Mouse (Mus musculus) A20 (cell line): ENCODE data around the gene Traf5.

Source experiments
- DNase-seq: peaks from one replicate; pipeline ENCODE4 v3.0.0-alpha.2; 2011; ENCODE audit warnings: low read depth, low spot score

Gene Traf5

DNA sequence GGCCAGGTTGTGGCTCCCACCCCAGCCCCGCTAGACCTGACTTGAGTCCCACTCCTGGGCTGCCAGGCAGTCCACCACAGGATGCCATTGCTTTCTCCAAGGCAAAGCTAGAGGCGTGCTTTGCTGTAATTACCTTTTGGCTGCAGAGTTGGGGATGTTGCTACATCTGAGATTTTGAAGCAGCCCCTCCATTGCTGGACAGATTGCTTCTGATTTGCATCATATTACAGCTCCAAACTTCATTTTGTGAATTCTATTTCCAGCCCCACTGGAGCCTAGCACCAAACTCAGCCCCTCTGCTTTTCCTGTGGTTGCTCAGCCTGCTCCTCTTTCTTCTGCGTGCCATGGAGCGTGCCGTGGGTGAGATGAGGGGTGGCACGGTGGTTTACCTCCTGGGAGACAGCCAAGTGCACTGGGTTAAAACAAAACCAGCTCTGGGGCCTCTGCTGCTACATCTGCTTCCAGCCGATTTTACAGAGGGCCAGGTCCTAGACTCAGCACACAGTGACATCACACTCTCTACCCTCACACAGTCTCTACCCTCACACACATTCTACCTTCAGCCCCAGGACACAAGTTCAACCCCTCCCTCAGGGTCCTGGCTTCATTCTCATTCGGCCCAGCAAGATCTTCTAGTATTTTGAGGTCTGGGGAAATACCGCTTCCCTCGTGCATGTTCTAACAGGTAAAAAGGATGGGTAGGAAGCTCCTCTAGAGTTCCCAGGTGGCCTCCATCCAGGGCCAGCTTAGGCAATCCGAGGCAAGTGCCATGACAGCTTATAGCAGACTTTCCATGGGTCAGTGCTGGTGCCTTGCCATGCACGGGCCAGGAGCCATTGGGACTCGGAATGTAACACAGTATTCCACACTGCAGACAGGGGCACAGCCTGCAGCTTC is 117.6 kb downstream of the Traf5 start:
- no peak for DNase-seq

- DNase-seq: no peak
Measured at GRCm38 (mm10) chr1:191969939-191970338, 122.4 kb downstream of the Traf5 start.

- peak; percentile 87 for DNase-seq
Measured at GRCm38 (mm10) chr1:191964773-191965481, 127.4 kb downstream of the Traf5 start.

DNA sequence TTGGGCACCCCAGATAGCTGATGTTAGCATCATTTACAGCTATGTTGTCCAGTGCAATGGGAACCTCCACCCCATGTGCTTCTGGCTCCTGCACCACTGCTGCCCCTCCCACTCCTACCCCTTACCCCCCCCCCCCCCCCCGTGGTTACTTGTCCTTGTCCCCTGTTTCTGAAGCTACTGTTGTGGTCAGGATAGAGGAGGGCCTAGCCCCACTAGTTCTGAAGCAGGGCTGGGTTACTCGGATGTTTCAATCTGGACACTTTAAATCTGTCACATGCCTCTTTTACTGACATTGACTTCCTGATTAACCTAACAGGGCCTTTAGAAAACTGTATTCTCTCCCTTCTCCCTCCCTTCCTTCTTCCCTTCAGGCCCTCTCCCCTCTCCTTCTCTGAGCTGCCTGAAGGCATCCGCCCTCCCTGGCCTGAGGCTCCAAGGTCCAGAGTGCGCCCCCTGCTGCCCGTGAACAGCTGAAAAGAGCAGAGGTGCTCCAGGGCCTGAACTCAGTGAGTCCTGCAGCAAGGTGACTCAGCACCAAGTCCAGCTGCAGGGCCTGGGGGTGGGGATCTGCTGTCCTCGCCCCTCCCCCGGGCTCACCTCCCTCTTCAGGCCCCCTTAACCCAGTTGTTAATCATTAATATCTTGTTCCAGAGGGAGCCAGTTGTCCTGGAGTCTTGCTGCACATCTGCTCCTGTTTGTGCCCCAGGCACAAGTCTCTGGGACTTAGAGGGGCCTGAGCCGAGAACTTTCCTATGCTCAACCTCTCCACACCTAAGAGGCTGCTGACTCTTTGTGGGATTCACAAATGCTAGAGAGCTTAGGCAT is 128.2 kb downstream of the Traf5 start:
- peak; percentile 81 for DNase-seq

DNA sequence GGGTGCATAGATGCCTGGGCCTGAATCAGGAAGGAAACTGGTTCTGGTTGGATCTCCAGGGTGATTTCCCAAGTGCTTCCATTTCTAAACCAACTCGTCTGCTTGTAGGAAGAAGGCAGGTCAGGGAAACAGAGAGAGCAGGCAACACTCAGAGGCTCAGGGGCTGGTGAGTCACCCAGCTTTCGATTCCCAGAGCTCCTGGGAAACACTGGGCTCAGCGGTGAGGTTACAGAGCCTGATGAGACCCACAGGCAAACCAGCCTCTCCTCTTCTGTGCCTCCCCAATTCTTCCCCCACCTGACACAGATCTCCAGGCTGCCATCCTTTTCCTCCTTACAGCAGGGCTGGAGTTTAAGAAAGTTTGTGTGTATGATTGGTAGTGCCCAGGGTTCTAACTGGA is 128.9 kb downstream of the Traf5 start:
- no peak for DNase-seq

GRCm38 (mm10) chr1:191960946-191961345 is 131.4 kb downstream of the Traf5 start:
- no peak for DNase-seq

DNA sequence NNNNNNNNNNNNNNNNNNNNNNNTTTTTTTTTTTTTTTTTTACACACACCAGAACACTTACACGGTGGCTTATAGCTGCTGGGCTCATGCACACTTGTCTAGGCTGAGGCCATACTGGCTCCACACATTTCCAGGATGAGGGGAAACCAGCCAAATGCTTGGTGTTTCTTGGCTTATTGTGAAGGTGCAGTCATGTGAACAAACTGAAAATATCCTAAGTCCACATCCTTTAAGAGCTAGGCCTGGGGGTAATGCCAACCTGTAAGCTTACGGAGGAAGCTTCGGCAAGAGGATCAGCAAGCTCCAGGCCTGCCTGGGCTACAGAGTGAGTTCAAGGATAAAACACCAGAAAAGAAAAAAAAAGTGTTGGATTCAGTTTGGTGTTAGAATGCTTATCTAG is 135.0 kb downstream of the Traf5 start:
- no peak for DNase-seq

DNA sequence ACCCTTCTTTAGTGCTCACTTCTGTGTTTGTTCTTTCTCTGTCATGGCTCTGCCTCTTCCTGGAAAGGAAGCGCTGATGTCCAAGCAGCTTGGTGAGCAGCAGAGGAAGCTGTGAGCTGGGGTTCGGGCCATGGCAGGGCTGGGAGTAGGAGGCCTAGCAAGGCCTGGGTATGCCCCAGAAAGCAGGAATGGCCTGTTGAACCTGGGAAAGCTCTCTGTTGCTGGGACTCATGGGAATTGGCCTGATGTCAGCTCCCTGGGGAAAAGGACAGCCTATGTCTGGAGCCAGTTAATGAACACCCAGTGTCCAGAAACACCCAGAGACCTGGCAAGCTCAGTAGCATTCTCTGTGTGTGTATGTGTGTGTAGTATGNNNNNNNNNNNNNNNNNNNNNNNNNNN is 135.5 kb downstream of the Traf5 start:
- no peak for DNase-seq

GRCm38 (mm10) chr1:191956261-191956660 is 136.1 kb downstream of the Traf5 start:
- no peak for DNase-seq

- no peak for DNase-seq
Measured at GRCm38 (mm10) chr1:191955101-191955500, 137.3 kb downstream of the Traf5 start.

DNA sequence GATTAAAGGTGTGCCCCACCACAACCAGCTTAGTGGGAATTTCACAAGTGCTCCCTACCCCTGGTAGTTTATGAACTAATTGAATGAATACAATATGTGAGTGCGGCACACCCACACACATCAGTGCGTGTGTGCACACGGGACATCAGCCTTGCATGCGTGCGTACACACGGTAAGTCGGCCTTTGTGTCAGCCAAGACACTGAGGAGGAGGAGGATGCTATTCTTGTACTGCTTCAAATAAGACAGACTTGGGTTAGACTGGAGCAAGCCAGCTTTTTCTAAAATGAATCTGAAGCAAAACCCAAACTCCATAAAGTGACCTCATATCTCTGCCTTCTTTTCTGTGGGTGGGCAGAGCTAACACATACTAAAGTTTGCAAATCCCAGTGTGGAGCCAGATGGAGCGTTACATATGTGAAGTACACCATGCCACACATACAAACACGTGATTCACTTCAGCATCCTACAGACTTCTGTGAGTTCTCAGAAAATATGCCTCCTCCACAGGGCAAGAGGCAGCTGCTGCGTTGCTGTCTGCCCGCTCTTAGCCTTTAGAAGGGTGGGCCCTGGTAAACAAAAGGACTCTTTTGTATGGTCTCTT is 139.5 kb downstream of the Traf5 start:
- DNase-seq: no peak

DNA sequence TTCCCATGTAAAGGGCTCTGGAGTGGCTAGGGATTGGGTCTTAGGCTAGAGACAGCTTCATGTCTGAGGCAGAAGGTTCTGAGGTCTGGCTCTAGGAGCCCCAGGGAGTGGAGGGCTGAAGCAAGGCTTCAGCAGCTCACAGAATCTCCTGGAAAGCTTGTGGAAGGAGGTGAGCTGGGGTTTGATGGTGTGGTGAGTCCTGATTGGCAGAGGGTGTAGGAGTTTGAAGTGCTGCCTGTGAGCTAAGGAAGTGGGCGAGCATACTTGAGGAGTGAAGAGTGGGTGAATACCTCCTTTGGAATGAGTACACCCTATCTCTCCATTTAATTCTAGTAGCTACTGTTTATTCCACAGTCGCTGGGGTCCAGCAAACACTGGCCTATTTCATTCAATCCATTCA is 141.7 kb downstream of the Traf5 start:
- no peak for DNase-seq

DNA sequence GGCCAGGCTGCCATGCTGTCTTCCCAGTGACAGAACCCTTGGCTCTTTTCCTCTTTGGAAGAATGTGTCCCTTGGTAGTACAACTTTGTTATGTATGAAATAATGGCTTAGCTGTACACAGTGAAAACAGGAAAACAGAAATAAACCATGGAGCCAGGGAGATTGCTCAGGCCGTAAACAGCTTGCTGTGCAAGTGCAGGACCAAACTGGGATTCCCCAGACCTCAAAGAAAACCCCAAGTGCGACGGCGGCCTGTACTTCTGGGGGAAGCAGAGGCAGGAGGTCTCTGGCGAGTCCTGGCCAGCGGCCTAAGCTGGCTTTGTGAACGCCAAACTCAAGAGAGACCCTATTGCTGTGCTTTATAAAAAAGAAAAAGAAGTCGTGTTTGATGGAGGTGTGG is 143.8 kb downstream of the Traf5 start:
- peak; percentile 42 for DNase-seq

- no peak for DNase-seq
Measured at GRCm38 (mm10) chr1:191947796-191948195, 144.6 kb downstream of the Traf5 start.
